Mouse (Mus musculus) midbrain, embryonic 14.5 days (tissue): ENCODE measurements around the gene Ltbp2. TPM values are rescaled to one million over a fixed set of nuclear protein-coding genes. Genes with fewer than 3 reads are reported as not detected.
A peak's percentile ranks its signal among the peaks of the same experiment; 100 is the strongest.

Experiments used
- ATAC-seq: fragments of 200-750 bp; cut with Nextera tagmentation; 2 replicates; pipeline ENCODE4 v1.8.0; 2017; ENCODE audit warnings: moderate number of reproducible peaks, moderate library complexity; ENCODE audit not compliant: low FRiP score, low TSS enrichment
- DNase-seq: peaks from one replicate; pipeline ENCODE4 v3.0.0-alpha.2; 2015
- H3K27ac ChIP-seq: fragments of 300-500 bp; sonication (generic); replicated peaks from 2 replicates; pipeline ENCODE4 v1.5.1; 2014; ENCODE audit warnings: mild to moderate bottlenecking, low read depth, low read length, moderate library complexity
- H3K27me3 ChIP-seq: fragments of 300-500 bp; sonication (generic); 2 replicates; pipeline ENCODE4 v1.6.1; 2014; ENCODE audit warnings: low read length, control low read depth, mixed read lengths; ENCODE audit not compliant: control insufficient read depth, insufficient read depth
- H3K36me3 ChIP-seq: fragments of 300-500 bp; sonication (generic); 2 replicates; pipeline ENCODE4 v1.6.1; 2014; ENCODE audit warnings: low read length, control low read depth; ENCODE audit not compliant: control insufficient read depth, insufficient read depth
- H3K4me1 ChIP-seq: fragments of 300-500 bp; sonication (generic); 2 replicates; pipeline ENCODE4 v1.6.1; 2014; ENCODE audit warnings: mild to moderate bottlenecking, antibody characterized with exemption, low read length, control low read depth; ENCODE audit not compliant: control insufficient read depth, insufficient read depth
- H3K4me2 ChIP-seq: fragments of 300-500 bp; sonication (generic); 2 replicates; pipeline ENCODE4 v1.6.1; 2014; ENCODE audit warnings: mild to moderate bottlenecking, low read length, moderate library complexity
- H3K4me3 ChIP-seq: fragments of 300-500 bp; sonication (generic); replicated peaks from 2 replicates; pipeline ENCODE4 v1.5.1; 2014; ENCODE audit warnings: low read depth, low read length
- H3K9ac ChIP-seq: fragments of 300-500 bp; sonication (generic); replicated peaks from 2 replicates; pipeline ENCODE4 v1.6.1; 2014; ENCODE audit warnings: mild to moderate bottlenecking, low read length, moderate library complexity
- H3K9me3 ChIP-seq: fragments of 300-500 bp; sonication (generic); 2 replicates; pipeline ENCODE4 v1.6.1; 2016; ENCODE audit warnings: low read length, control low read depth, mixed read lengths; ENCODE audit not compliant: control insufficient read depth
- WGBS: fragments of 180-500 bp; shearing (Covaris S2); extraction: QIAGEN DNeasy Blood & Tissue Kit; methylation state at CpG from one replicate; pipeline ENCODE4 v1.1.7; 2014; 5-methylcytosine and 5-hydroxymethylcytosine counted together
- polyA plus RNA-seq: library from polyadenylated mRNA; unstranded; fragments of >200 nt; fragmentation: Nextera tagmentation; extraction: Ambion mirVana; gene quantifications from 2 replicates; pipeline ENCODE4 v1.2.1, GENCODE M21; 2014

Ltbp2 gene
- polyA plus RNA-seq, 1 experiment from 2014 or later, result 0.13 TPM

DNA sequence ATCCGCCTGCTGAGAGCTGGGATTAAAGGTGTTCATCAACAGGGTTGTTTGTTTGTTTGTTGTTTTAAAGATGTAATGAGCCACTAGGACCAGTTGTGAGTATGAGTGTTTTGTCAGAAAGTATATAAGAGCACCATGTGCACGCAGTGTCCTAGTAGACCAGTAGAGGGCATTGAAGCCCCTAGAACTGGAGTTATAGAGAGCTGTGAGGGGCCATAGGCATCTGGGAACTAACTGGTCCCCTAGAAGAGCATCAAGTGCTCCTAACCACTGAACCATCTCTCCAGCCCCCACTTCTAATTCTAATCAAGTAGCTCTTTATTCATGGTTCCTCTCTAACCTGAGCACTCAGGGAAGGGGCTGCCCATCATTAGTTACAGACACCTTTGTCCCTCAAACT is 117.3 kb downstream of the Ltbp2 start:
- 78% methylated on average over 2 of the region's 2 CpGs for WGBS
- no peak overlapping the region for H3K4me2 ChIP-seq
- no peak overlapping the region for H3K4me3 ChIP-seq
- ATAC-seq, result no peak
- no peaks in the 10 kb centered on the region for H3K27me3 ChIP-seq
- DNase-seq, result peak; percentile 72
- H3K9me3 ChIP-seq, result no peaks in the 10 kb centered on the region
- peaks cover 76% of the 10 kb centered on the region for H3K36me3 ChIP-seq
- no peak overlapping the region for H3K27ac ChIP-seq
- H3K4me1 ChIP-seq, result no peaks in the 10 kb centered on the region
- no peak overlapping the region for H3K9ac ChIP-seq

DNA sequence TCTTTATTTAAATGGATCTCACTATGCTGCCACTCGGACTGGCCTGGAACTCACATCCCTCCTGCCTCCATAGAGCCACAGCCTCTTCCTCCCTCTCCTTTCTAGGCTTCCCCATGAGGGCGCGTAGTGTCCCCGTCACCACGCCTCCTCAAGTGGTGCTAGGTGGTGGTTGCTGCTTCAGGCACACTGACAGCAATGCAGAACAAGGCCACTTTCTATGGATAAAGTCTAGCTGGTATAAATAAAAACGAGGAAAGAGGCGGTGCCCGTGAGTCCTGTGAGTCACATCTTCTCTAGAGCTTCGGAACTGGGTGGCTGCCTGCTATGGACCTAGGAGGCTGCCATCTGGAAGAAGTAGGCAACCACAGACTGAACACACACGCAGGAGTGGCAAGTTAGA is 120.3 kb downstream of the Ltbp2 start:
- Histone ChIP-seq H3K27ac (no peak overlapping the region), H3K9ac (no peak overlapping the region), H3K4me1 (peaks cover 27% of the 10 kb centered on the region), H3K4me3 (no peak overlapping the region), H3K9me3 (no peaks in the 10 kb centered on the region), H3K4me2 (no peak overlapping the region), H3K36me3 (peaks cover 51% of the 10 kb centered on the region), H3K27me3 (no peaks in the 10 kb centered on the region)
- 95% methylated on average over 10 of the region's 10 CpGs for WGBS
- DNase-seq (no peak), ATAC-seq (no peak)

DNA sequence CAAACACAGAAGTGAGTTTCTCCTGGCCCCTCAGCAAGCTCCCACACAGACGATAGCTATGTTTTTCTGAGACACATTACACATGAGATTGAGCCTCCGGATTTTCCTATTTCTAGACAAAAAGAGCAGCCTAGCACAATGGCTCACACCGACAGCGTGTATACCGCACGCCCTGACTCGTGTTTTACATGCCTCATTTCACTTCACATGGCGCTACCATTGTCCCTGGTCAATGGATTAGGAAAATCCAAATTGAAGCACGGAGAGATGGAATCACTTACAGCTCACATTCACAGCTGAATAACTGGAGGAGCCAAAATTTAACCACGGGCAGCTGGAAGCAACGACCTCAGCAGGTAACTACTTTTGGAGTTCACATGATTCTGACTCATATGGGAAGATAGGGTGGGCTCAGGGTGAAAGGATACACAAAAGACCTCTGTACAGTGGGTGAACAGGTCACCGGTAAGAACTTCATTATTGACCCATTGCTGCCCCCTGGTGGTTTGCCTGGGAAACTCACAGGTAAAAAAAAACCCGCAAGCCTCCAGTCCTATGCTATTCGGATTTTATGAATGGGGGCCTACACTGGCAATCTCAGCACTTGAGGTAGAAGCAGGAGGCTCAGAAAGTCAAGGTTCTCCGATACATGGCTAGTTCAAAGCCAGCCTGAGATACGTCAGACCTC is 121.2 kb downstream of the Ltbp2 start:
- H3K9me3 ChIP-seq, result no peaks in the 10 kb centered on the region
- H3K9ac ChIP-seq, result no peak overlapping the region
- 0 out of 2 replicates have a peak overlapping the region, but pooled peaks have one; percentile 3 for H3K27ac ChIP-seq
- DNase-seq, result peak; percentile 85
- no peak overlapping the region for H3K4me3 ChIP-seq
- 35% methylated on average over 16 of the region's 16 CpGs for WGBS
- H3K36me3 ChIP-seq, result peaks cover 42% of the 10 kb centered on the region
- peaks cover 27% of the 10 kb centered on the region for H3K4me1 ChIP-seq
- no peaks in the 10 kb centered on the region for H3K27me3 ChIP-seq
- ATAC-seq, result no peak
- H3K4me2 ChIP-seq, result no peak overlapping the region

DNA sequence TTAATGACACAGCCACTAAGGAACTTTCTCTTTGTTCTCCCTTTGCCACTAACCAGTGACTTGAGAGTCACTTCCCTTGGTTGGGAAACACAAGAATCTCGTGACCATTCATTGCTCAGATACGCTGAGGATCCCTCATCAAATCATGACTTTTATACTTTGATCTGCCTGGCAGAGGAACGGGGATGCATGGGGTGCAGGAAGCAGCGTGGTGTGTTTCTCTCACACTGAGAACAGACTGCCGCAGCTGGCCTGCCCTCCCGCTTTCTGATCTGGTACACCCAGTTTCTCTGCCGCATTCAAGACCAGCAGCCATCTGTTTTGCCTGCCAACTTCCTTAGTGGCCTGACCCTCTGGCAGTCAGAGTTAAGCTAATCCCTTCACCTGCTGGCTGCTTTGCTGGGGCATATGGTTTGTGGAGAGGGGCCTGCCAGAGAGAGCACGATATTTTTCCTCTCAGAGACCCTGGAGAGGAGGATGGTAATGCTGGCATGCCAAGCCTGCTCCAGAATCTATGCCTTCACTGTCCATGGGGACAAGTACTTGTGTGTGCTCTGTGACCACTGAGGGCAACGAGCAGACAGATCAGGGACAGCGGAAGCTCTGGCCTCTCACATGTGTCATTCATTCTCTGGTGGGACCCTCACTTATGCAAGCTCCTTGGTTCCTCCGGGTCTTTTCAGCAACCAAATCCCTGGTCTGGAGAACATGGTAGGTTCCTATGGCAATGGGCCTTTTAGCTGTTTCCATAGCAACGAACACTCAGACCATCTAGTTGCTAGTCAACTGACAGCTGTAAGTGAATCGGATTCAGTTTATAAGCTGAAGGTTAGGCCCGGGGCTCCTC is 124.0 kb downstream of the Ltbp2 start:
- ATAC-seq (peak; percentile 62; the same call in 1 of the 2 replicates), DNase-seq (peak; percentile 86)
- Histone ChIP-seq H3K4me2 (peak overlapping the region; percentile 17; the same call in 1 of the 2 replicates), H3K9me3 (no peaks in the 10 kb centered on the region), H3K36me3 (peaks cover 19% of the 10 kb centered on the region), H3K9ac (no peak overlapping the region), H3K27me3 (no peaks in the 10 kb centered on the region), H3K4me3 (no peak overlapping the region), H3K27ac (peak overlapping the region; percentile 80), H3K4me1 (peaks cover 27% of the 10 kb centered on the region)
- WGBS, result 14% methylated on average over 14 of the region's 14 CpGs

DNA sequence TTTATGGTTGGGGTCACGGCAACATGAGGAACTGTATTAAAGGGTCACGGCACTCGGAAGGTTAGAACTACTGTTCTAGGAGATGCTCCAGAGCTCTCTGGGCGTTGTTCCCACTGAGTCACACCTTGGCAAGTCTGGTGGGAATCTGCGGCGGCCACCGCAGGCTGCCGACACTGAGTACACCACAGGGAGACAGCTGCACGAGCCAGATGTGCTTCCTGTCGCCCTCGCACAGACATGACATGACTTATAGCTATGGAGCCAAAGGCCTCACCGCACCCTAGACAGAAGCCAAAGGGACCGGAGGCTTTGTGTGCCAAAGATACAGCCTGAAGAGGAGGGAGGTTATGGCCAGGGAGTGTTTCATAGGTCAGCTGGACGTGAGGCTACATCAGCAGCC is 125.7 kb downstream of the Ltbp2 start:
- DNase-seq (no peak), ATAC-seq (no peak)
- Histone ChIP-seq H3K4me1 (peaks cover 27% of the 10 kb centered on the region), H3K27me3 (no peaks in the 10 kb centered on the region), H3K36me3 (peaks cover 2% of the 10 kb centered on the region; the same call in 1 of the 2 replicates), H3K27ac (no peak overlapping the region), H3K9me3 (no peaks in the 10 kb centered on the region), H3K4me2 (no peak overlapping the region), H3K9ac (no peak overlapping the region), H3K4me3 (no peak overlapping the region)
- 84% methylated on average over 14 of the region's 14 CpGs for WGBS

DNA sequence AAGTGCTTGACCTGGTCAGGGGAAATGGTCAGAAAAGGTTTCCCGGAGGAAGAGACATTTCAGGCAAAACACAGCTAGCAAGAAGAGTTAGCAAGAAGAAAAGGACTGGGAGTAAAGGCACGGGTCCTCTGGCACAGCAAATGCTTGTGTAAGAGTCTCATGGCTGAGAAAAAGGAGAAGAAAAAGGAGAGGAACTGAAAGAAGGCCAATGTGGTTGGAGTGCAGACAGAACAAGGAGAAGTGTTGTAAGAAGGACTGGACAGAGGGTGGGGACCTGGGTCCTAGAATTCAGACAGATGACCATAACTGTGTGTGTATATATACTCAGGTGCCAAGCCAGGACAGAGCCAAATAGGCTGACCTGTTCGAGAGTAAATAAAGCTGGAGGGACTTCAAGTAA is 128.2 kb downstream of the Ltbp2 start:
- no peak for DNase-seq
- no peak overlapping the region for H3K4me3 ChIP-seq
- no peak for ATAC-seq
- no peaks in the 10 kb centered on the region for H3K27me3 ChIP-seq
- no peaks in the 10 kb centered on the region for H3K9me3 ChIP-seq
- no peak overlapping the region for H3K27ac ChIP-seq
- H3K9ac ChIP-seq, result no peak overlapping the region
- no peaks in the 10 kb centered on the region for H3K36me3 ChIP-seq
- H3K4me1 ChIP-seq, result peaks cover 20% of the 10 kb centered on the region
- WGBS, result 79% methylated on average over 3 of the region's 3 CpGs
- no peak overlapping the region for H3K4me2 ChIP-seq

DNA sequence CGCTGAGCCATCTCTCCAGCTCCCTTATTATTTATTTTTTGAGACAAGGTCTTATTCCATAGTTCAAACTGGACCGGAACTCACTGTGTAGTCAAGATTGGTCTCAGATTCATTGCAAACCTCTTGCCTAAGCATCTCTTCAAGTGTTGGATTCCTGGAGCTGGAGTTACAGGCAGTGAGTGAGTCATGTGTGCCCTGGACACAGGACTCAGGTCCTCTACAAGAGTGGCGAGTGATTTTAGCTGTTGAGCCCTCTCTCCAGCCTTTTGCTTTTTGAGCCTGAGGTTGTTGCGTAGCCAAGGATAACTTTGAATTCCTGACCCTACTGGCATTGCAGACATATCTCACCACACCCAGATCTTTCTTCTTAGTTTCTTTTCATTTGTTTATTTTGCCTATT is 130.6 kb downstream of the Ltbp2 start:
- no peaks in the 10 kb centered on the region for H3K27me3 ChIP-seq

DNA sequence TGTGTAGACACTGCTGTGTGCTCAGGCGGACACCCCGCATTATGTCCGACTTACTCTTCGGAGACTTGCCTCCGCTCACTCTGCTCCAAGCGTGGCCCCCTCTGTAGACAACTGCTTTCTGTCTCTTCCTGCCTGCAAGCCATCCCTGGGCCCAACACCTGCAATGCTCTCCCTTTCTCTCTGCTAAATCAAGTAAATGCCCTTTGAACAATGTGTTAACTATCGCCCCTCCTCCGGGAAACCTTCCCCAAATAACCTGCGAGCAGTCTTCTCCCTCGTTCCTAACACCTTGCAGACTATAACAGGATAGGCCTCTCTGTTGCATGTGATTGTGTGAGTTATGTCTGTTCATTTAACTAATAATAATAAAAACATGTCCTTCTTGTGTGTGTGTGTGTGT is 132.8 kb downstream of the Ltbp2 start:
- Histone ChIP-seq H3K9ac (no peak overlapping the region), H3K9me3 (no peaks in the 10 kb centered on the region), H3K27ac (no peak overlapping the region), H3K4me3 (no peak overlapping the region), H3K4me1 (no peaks in the 10 kb centered on the region), H3K36me3 (no peaks in the 10 kb centered on the region), H3K27me3 (no peaks in the 10 kb centered on the region), H3K4me2 (no peak overlapping the region)
- 91% methylated on average over 10 of the region's 10 CpGs for WGBS
- ATAC-seq, result no peak
- no peak for DNase-seq

More for the DNA sequence above, 130.6 kb downstream of the Ltbp2 start:
- Histone ChIP-seq H3K4me2 (no peak overlapping the region), H3K4me1 (no peaks in the 10 kb centered on the region; the same call in 1 of the 2 replicates), H3K4me3 (no peak overlapping the region), H3K9ac (no peak overlapping the region), H3K9me3 (no peaks in the 10 kb centered on the region), H3K27ac (no peak overlapping the region), H3K36me3 (no peaks in the 10 kb centered on the region)
- no peak for DNase-seq
- 64% methylated on average over 4 of the region's 4 CpGs for WGBS
- ATAC-seq, result no peak
